Mouse (Mus musculus): ENCODE data around the gene Plscr2.
"Not testable (repeated sequence)": the region's sequence is repeated elsewhere in the genome, so short reads cannot be mapped to it uniquely, and the experiment has no call there.

Plscr2 gene

DNA sequence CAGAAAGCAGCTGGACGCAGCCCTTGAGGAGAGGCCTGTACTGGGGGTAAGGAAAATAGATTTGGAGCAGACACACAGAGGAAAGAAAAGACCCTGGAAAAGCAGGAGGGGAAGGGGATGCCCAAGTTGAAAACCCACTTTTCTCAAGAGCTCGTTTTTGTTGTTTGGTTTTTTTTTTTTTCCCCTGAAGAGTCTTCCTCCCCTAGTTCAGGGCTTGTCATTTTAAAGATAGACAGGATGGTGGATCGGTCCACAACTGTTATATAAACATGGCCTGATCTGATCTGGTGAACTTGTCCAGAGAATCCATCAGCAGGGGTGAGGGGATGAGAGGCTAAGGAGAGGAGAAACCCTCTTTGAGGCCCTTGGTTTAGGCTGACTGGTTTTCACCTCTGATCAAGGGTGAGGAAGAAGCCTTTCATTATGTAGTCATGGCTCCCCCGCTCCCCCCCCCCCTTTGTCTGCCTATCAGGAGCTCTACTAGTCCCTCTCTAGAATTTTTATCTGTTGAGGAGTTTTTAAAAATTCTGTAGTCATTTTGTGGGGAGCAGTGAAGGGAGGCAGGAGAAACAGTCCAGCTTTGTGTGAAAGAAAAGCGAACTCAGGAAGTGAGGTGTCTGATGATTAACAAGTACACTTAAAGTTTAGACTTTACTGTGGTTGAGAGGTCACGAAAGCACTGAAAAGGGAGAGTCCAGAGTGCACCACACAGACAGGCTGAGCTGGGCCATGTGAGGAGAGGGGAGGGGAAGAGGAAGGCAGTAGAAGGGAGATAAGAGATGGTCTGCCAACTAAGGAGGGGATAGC is 1.2 kb upstream of the Plscr2 start:
- DNase-seq (ENCODE audit: low spot score): no peak

DNA sequence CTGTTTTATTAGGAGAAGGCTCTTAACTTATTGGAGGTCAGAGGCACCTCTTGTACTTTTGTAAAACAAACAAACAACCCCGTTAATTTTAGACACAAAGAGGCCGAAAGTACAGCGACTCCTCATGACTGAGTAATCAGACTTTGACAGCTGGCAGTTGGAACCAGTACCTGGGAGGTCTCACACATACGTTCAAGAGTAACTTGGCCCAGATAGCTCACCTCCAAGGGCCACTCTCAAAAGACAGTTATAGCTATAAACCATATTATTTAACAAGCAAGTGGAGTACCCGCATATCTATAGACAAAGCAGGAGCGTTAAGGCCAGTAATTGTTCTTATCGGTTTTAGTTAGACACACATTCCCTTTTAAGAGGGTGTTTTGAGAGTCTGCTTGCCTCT is 958 bp downstream of the Plscr2 start:
- no peak for DNase-seq (ENCODE audit: low spot score)

DNA sequence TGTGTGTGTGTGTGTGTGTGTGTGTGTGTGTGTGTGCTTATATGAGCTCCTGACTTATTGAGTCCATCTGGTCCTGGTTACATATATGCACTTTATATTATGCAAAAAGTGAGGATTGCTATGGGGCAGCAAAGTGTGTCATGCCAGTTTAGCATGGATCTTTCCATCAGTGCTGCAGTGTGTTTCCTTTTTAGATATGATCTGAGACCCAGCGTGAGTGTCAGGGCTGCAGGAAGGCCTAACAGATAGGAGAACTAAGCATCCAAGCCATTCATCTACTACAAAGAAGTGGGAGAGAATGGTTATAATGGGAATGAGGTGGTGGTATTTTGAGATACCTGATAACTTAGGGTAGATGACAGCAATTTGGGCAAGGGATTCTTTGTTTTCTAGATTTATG is 4.6 kb downstream of the Plscr2 start:
- no peak for DNase-seq (ENCODE audit: low spot score)

DNA sequence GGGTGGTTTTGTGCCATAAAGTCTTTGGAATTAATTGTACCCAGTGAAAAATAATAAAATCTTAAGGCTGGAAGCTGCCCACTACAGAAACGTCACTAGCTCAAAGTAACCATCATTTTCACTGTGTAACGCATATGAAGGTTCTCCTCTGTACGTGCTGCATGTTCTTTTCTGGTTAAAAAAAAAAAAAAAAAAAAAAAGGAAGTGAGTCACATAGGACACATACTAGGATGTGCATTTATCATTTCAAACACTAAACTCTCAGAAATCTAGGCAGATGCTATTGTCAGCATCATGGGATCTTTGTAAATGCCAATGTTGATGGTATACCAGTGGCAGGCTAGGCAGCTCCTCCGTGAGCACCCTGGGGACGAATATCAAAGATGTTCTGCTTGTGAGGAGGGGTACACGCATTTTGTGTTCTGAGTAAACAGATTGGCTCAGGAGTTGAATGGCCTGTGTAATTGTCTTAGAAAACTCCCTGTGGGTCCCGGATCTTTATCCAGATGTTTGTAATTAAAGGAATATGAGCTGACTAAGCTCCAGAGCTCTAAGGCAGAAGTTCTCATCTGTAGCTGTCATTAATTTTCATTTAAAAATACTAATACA is 7.3 kb downstream of the Plscr2 start:
- DNase-seq (ENCODE audit: low spot score): no peak

DNA sequence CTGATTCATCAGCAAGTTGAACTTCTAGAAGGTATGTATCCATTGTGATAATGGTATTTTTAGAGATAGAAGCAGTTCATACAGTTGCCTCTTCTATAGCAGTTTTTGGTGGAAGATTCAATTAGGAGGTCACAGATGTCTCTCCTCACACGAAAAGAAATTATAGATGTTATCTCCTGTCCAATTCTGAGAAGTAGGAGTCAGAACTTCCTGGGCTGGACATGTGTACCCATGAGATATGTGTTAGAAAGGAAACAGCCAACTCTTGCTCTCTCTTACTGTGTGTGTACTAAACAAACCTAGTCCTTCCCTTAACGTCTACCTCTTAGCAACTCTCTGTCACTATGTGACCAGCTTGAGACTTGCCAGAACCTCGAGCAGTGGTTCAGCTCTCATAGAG is 14.3 kb downstream of the Plscr2 start:
- no peak for DNase-seq (ENCODE audit: low spot score)

DNA sequence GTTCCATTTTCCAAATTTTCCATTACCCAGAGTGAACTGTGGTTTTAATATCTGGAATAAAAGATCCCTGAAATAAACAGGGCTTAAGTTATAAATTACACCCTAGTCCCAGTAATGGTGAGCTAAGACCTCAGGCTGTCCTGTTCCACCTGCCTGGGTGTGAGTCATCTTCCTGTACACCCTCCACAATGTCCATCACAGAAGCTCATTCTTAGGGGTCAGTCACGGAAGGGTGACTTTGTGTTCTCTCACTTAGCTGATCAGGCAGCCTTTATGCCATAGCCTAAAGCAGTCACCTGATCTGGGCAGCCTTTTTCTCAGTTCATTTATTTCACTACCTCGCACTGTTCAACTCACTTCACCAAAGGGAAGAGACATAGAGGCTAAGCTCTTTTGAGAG is 16.8 kb downstream of the Plscr2 start:
- no peak for DNase-seq (ENCODE audit: low spot score)

DNA sequence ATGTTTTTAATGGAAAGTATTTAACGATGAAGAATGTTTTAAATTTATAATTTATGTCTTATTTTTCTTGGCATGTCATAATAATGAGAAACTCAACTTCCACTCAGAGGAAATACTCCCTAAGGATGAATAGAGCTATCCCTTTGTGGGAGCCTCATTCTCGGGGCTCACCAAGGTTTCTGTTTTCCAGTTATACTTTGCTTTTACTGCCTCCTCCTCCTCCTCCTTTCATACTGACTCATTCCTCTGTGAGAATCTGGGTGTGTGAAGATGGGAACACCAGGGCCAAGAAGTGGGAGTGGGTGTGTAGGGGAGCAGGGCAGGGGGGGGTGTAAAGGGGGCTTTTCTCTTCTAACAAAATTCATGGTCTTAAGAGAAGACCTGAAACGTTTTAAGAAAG is 17.5 kb downstream of the Plscr2 start:
- no peak for DNase-seq (ENCODE audit: low spot score)

DNA sequence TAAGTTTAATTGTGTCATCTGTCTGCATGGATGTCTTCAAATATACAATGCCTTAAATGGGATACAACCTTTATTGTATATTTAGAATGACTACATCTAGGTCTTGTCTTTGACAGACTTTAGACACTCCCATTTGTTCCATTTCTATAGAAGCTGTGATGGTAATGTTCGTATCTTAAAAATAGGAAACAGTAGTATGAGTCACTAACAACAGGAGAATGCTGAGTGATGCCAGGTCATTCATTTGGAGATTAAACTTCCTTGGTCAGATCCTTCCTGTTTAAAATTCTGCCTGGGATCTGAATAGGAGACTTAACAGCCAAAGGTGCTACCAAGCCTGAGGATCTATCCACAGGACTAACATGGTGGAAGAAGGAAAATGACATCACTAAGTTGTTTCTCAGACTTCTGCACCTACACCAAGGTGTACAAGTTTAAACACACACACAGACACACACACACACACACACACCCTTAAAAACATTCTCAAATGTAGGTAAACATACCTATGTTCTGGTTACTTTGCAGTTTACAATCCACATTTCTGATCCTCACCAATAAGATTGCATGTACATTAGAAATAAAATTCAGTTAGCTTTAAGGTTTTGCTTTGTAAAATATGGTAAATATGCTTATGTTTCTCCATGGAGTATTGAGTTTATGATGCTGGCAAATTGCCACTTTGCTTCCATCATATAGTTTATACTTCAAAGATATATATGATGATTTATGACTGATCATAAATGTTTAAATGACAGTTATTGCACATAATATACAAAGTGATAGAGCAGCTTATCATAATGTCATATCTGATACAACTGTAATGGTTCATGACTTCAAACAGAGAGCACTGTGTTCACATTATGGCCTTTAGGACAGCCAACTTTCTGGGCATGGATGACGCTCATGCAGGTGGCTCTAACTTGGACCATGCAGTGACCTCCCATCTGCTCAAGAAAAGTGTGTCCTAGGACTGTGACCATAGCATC is 18.5 kb downstream of the Plscr2 start:
- DNase-seq (ENCODE audit: low spot score): no peak

DNA sequence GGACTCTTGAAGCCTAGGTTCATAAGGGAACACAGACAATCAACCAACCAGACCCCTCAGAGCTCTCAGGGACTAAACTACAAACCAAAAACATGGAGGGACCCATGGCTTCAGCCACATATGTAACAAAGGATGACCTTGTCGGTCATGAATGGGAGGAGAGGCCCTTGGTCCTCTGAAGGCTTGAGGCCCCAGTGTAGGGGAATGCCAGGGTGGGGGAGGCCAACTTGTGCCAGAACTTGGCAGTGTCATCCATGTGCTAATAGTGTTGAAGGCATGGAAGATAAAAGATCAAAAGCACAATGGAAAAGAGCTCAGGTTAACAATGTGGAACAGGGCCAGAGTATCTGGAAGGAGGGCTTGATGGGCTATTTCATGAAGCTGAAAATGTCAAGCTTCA is 22.9 kb downstream of the Plscr2 start:
- DNase-seq (ENCODE audit: low spot score): no peak

DNA sequence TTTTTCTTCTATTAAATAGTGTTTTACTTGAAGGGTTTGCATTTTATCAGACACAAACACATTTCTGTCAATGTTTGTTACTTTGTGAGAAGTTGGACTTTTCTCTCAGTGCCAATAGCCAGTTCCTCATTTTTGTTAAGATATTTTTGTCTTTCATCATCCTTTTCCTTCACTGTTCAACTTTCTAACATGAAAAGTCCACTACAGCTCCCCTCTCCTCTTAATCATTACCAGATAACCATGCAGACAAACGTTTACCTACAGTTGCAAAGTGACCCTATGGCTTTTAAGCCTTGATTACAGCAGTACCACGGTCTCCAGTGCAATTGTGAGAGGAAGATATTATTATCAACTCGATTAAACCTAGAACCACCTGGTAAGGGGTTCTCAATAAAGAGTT is 25.8 kb downstream of the Plscr2 start:
- DNase-seq (ENCODE audit: low spot score): no peak

DNA sequence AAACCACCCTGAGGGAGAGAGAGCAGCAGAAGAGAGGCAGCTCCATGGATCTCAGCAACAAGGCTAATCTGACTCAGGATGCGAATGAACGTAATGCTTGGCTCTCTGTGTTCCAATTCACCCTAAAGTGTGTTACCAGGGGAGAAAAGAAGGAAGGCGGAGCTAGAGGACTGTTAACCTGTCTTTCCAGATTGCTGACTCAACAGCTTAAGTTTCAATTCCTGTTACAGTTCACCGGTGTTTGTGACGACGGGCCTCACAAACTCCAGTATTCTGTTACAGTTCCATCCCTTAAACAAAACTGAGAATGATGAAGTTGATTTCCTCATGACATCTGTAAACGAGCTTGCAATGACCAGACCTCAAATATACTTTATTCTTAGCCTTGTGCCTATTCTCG is 29.7 kb downstream of the Plscr2 start:
- DNase-seq (ENCODE audit: low spot score): no peak

DNA sequence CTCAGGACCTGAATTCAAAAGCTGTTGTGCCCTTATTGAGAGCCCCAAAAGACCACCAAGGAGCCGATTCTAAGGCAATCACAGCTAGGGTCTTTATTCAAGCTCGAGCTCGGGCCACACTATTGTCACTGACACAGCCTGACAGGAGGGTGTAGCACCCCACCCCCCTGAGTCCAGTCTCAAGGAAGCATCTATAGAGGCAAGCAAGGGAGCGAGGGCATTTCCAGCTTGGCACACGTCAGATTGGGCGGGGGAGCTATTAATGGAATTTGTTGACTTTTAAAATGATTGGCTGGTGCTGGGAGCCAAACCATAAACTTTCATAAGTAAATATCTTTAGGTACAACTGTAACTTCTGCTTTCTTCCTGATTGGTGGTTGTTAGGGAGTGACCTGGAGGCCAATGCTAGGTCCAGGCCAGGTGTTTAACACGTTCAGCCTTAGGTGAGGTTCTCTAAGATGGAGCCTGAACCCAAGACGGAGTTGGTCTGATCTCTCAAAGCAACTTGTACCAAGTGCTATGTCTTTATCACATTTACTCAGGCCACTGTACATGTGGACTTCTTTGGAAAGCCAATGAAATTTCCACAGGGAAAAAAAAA is 30.3 kb downstream of the Plscr2 start:
- DNase-seq (ENCODE audit: low spot score): no peak

DNA sequence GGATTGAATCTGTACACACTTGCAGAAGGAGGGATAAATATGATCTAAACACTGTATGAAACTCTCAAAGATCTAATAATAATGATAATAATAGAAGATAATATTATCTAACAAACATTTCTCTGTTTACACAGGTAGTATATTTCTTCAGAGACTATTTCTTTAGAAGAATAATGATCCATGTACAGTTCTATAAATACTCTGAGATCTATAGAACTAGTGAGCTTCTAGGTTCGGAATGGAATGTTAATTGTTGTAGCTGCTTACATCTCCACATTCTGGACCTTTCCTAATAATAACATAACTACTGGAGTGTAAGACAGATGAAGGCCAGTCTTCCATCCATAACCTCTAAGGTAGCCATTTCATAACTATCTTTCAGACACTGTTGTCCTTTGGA is 33.7 kb downstream of the Plscr2 start, which contains the start of gene 1700057G04Rik:
TSS of gene 1700057G04Rik (plus strand) at position 301 of the 400 bp plus-strand sequence.
- DNase-seq (ENCODE audit: low spot score): no peak

DNA sequence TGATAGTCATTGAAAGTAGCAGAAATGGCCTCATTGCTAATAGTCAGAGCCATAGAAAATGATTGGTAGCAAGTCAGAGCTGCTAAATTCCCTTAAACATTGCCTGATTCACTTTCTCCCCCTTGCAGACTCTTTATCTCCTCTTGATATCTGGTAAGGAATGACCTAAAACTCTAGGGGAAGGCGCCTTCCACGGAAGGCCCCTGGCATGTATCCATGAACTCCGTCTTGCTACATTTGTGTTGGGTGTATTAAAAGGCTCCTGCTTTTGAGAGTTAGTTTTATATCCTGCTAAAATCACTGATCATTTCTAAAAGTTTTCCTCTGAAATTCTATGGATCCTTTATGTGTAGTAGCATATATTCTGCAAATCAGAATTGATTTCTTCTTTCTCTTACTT is 41.4 kb downstream of the Plscr2 start:
- DNase-seq (ENCODE audit: low spot score): no peak

DNA sequence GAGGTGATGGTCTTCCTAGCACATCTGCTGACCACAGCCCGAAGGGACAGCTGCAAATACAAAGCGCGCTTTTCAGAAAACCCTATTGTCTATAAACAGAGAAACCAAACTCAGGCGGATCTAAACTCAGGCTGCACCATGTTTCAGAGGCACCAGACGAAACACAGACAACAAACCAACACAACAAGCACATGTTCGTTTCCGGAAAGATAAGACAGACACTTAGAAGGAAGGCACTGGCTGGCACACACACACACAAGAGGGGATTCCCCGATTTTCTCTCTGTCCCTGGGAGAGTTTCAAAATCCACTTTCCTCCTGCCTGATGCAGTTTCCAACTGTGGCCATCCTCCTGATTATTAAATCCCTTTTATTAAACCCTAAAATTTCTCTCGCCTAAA is 50.5 kb downstream of the Plscr2 start:
- DNase-seq (ENCODE audit: low spot score): not testable (repeated sequence)

DNA sequence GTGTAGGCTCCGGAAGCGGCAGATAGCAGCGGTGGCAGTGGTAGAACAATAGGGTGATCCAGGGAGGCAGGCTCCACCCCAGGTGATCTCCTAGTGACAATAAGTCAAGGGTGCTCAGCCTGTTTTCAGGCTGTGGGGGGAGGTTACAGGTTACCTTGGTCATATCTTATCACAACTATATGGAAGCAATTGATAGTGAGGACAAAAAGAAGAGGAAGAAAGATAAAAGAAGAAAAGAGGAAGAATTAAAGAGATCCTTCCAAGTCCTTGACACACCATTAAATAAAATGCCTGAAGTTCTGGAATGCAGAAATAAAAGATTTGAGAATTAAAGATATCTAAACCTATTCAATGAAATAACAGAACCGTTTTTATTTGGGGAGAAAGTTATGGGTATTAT is 51.4 kb downstream of the Plscr2 start:
- DNase-seq (ENCODE audit: low spot score): no peak

DNA sequence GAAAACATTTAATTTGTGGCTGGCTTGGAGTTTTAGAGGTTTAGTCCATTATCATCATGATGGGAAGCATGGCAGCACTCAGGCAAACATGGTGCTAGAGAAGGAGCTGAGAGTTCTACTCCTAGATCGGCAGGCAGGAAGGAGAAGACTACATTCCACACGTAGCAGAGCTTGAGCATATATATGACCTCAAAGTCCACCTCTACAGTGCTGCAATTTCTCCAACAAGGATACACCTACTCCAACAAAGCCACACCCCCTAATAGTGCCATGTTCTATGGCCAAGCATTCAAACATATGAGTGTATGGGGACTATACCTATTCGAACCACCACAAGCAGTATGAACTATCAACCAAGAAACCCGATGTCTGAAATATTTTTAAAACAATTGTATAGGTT is 56.0 kb downstream of the Plscr2 start:
- no peak for DNase-seq (ENCODE audit: low spot score)

DNA sequence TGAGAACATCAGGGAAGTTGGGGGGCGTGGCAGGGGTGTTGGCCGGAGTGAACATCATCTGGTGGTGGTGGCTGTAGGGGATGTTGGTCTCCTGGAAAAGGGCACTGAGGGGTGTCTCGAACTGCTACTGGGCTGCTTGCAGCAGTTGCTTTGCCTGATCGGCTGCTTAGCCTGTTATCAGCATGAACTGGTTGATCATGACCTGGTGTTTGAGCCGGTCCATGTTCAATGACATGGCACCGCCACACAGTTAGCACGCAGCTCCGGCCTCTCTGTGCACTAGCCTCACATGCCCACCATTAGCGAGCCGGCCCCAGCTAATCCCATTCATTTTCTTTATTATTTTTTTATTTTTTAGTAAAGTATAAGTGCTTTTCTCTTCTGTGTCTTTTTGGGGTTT is 59.4 kb downstream of the Plscr2 start:
- DNase-seq (ENCODE audit: low spot score): no peak

DNA sequence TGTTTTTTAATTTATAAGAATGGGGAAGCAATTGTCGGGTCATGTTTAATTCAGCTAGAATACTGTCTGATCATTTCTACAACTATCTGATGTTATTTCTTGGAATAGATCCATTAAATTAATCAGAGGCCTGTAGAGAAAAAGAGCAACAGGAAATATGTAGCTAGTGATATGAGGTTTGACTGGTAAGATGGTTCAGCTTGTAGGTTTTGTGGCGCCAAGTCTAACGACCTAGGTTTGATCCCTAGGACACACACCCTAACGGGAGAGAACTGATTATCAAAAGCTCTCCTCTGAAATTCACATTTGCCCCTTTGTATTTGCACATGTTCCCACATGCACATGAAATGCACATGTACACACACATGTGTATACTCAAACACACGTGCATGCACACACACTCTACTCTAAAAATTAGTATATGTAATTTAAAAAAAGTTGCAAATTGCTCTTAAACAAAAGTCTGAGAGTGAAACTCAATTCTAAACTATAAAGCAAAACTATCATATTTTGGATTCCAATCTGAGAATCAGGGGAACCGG is 59.9 kb downstream of the Plscr2 start:
- DNase-seq (ENCODE audit: low spot score): no peak

DNA sequence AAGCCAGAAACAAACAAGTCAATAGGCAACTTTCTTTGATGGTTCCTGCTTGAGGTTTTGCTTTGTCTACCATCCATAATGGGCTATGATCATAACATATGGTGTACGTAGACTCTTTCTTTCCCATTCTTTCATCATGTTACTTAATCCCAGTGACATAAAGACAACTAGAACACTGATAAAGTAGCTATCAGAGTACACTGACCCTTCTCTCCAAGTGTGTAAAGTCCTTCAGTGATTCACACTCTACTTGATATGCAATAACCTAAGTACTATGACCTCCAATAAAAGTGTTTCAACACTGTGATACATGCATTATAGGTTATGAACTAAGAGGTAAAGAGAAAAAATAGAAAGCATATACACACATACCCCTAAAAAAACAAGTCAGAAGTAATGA is 61.7 kb downstream of the Plscr2 start:
- no peak for DNase-seq (ENCODE audit: low spot score)

DNA sequence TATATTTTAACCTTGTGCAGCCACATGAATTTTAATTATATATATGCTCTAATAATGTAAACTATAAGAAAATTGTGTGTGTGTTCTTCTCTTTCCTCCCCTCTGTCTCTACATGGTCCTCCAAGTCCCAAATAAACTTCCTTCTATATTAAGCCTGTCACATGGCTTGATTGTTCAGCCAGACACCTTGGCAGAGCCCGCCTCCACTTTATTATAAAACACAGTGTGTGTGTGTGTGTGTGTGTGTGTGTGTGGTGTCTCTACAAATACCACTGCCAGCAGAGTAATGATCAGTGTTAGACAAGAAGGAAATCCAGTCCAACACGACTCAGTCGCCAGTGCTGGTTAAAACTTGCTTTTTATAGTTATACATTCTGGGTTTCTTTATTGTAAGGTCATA is 62.3 kb downstream of the Plscr2 start:
- DNase-seq (ENCODE audit: low spot score): no peak

DNA sequence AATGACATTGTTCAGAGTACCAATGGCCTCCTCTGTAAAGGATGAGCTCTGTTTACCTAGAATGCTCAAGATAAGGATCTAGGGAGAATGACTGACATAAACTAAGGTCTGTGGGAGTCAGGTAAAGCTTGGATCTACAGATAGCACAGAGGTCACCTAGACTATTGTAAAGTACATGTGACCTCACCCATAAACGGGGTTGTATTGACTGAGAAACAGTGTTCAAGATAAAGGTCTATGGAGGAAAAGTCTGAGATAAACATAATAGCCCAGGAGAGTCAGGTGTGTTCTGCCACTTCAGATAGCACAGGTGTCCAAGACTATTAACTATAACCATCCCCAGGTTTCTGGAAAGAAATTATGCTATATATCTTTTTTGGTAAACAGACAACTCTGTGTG is 63.6 kb downstream of the Plscr2 start:
- no peak for DNase-seq (ENCODE audit: low spot score)
